Mouse (Mus musculus): ENCODE measurements around the gene Qrich1. TPM values are rescaled to one million over a fixed set of nuclear protein-coding genes. Genes with fewer than 3 reads are reported as not detected.
A peak's percentile ranks its signal among the peaks of the same experiment; 100 is the strongest.

Gene Qrich1
- polyA plus RNA-seq, 1 experiment from 2014 or later = 122 TPM

GRCm38 (mm10) chr9:108540846-108541245 lies 24.2 kb downstream of the Qrich1 start:
- no peak overlapping the region for H3K27ac ChIP-seq (ENCODE audit: low read depth, low read length)
- H3K36me3 ChIP-seq (ENCODE audit: control insufficient read depth, insufficient read depth, low read length) = peaks cover 43% of the 10 kb centered on the region

GRCm38 (mm10) chr9:108545986-108546385 lies 29.4 kb downstream of the Qrich1 start:
- H3K9ac ChIP-seq (replicated peaks; ENCODE audit: low read depth, low read length) = no peak overlapping the region
- H3K4me2 ChIP-seq (ENCODE audit: low read depth, low read length) = no peak overlapping the region
- no peaks in the 10 kb centered on the region for H3K9me3 ChIP-seq (ENCODE audit: control insufficient read depth, low read length)
- H3K27me3 ChIP-seq (ENCODE audit: control insufficient read depth, insufficient read depth, low read length) = no peaks in the 10 kb centered on the region
- ATAC-seq (ENCODE audit: low read depth) = no peak
- no peaks in the 10 kb centered on the region for H3K4me1 ChIP-seq (ENCODE audit: control insufficient read depth, insufficient read depth, low read length)
- peaks cover 35% of the 10 kb centered on the region for H3K36me3 ChIP-seq (ENCODE audit: control insufficient read depth, insufficient read depth, low read length)
- no peak overlapping the region for H3K27ac ChIP-seq (ENCODE audit: low read depth, low read length)
- no peak overlapping the region for H3K4me3 ChIP-seq (ENCODE audit: low read depth, low read length)
- 98% methylated on average over 3 of the region's 3 CpGs for WGBS

More at GRCm38 (mm10) chr9:108540846-108541245, 24.2 kb downstream of the Qrich1 start:
- no peak overlapping the region for H3K9ac ChIP-seq (replicated peaks; ENCODE audit: low read depth, low read length)
- H3K4me2 ChIP-seq (ENCODE audit: low read depth, low read length) = no peak overlapping the region
- no peak for ATAC-seq (ENCODE audit: low read depth)
- H3K4me1 ChIP-seq (ENCODE audit: control insufficient read depth, insufficient read depth, low read length) = no peaks in the 10 kb centered on the region
- H3K4me3 ChIP-seq (ENCODE audit: low read depth, low read length) = no peak overlapping the region
- H3K9me3 ChIP-seq (ENCODE audit: control insufficient read depth, low read length) = no peaks in the 10 kb centered on the region
- no peaks in the 10 kb centered on the region for H3K27me3 ChIP-seq (ENCODE audit: control insufficient read depth, insufficient read depth, low read length)

GRCm38 (mm10) chr9:108546875-108547274 lies 30.3 kb downstream of the Qrich1 start:
- Histone ChIP-seq H3K27ac (ENCODE audit: low read depth, low read length) (no peak overlapping the region), H3K9me3 (ENCODE audit: control insufficient read depth, low read length) (no peaks in the 10 kb centered on the region), H3K4me1 (ENCODE audit: control insufficient read depth, insufficient read depth, low read length) (no peaks in the 10 kb centered on the region), H3K36me3 (ENCODE audit: control insufficient read depth, insufficient read depth, low read length) (peaks cover 33% of the 10 kb centered on the region), H3K4me2 (ENCODE audit: low read depth, low read length) (no peak overlapping the region), H3K9ac (replicated peaks; ENCODE audit: low read depth, low read length) (no peak overlapping the region), H3K27me3 (ENCODE audit: control insufficient read depth, insufficient read depth, low read length) (no peaks in the 10 kb centered on the region), H3K4me3 (ENCODE audit: low read depth, low read length) (no peak overlapping the region)
- 93% methylated on average over 1 of the region's 1 CpGs for WGBS
- no peak for ATAC-seq (ENCODE audit: low read depth)

- Histone ChIP-seq H3K4me2 (ENCODE audit: low read depth, low read length) (no peak overlapping the region), H3K36me3 (ENCODE audit: control insufficient read depth, insufficient read depth, low read length) (peaks cover 46% of the 10 kb centered on the region), H3K9me3 (ENCODE audit: control insufficient read depth, low read length) (no peaks in the 10 kb centered on the region), H3K4me1 (ENCODE audit: control insufficient read depth, insufficient read depth, low read length) (no peaks in the 10 kb centered on the region; the same call in 1 of the 2 replicates), H3K9ac (replicated peaks; ENCODE audit: low read depth, low read length) (no peak overlapping the region), H3K27ac (ENCODE audit: low read depth, low read length) (no peak overlapping the region), H3K27me3 (ENCODE audit: control insufficient read depth, insufficient read depth, low read length) (no peaks in the 10 kb centered on the region), H3K4me3 (ENCODE audit: low read depth, low read length) (no peak overlapping the region)
- ATAC-seq (ENCODE audit: low read depth) = no peak
- 86% methylated on average over 4 of the region's 4 CpGs for WGBS
Observed at GRCm38 (mm10) chr9:108559169-108559568, 42.6 kb downstream of the Qrich1 start.

- Histone ChIP-seq H3K9ac (replicated peaks; ENCODE audit: low read depth, low read length) (peak within 1 kb of the TSS; percentile 72), H3K4me2 (ENCODE audit: low read depth, low read length) (peak within 1 kb of the TSS; percentile 92), H3K4me1 (ENCODE audit: control insufficient read depth, insufficient read depth, low read length) (no peaks in the 10 kb centered on the region; the same call in 1 of the 2 replicates), H3K4me3 (ENCODE audit: low read depth, low read length) (peak within 1 kb of the TSS; percentile 54), H3K36me3 (ENCODE audit: control insufficient read depth, insufficient read depth, low read length) (peaks cover 46% of the 10 kb centered on the region), H3K27me3 (ENCODE audit: control insufficient read depth, insufficient read depth, low read length) (no peaks in the 10 kb centered on the region), H3K9me3 (ENCODE audit: control insufficient read depth, low read length) (no peaks in the 10 kb centered on the region), H3K27ac (ENCODE audit: low read depth, low read length) (peak within 1 kb of the TSS; percentile 74)
- WGBS = under 1% methylated on average over 51 of the region's 53 CpGs
- ATAC-seq (ENCODE audit: low read depth) = peak; percentile 98
Observed at GRCm38 (mm10) chr9:108560227-108560841, 43.7 kb downstream of the Qrich1 start, which contains the start of gene Impdh2. Impdh2 (plus strand) TSS chr9:108560286.

GRCm38 (mm10) chr9:108563671-108564070 lies 47.1 kb downstream of the Qrich1 start:
- Histone ChIP-seq H3K27me3 (ENCODE audit: control insufficient read depth, insufficient read depth, low read length) (no peaks in the 10 kb centered on the region), H3K4me3 (ENCODE audit: low read depth, low read length) (no peak overlapping the region), H3K4me1 (ENCODE audit: control insufficient read depth, insufficient read depth, low read length) (peaks cover 18% of the 10 kb centered on the region), H3K9ac (replicated peaks; ENCODE audit: low read depth, low read length) (no peak overlapping the region), H3K36me3 (ENCODE audit: control insufficient read depth, insufficient read depth, low read length) (peaks cover 29% of the 10 kb centered on the region), H3K9me3 (ENCODE audit: control insufficient read depth, low read length) (no peaks in the 10 kb centered on the region), H3K27ac (ENCODE audit: low read depth, low read length) (no peak overlapping the region), H3K4me2 (ENCODE audit: low read depth, low read length) (no peak overlapping the region)
- no peak for ATAC-seq (ENCODE audit: low read depth)
- WGBS = 95% methylated on average over 8 of the region's 8 CpGs

GRCm38 (mm10) chr9:108564131-108564530 lies 47.5 kb downstream of the Qrich1 start:
- no peaks in the 10 kb centered on the region for H3K9me3 ChIP-seq (ENCODE audit: control insufficient read depth, low read length)
- WGBS = 90% methylated on average over 7 of the region's 7 CpGs
- H3K27me3 ChIP-seq (ENCODE audit: control insufficient read depth, insufficient read depth, low read length) = no peaks in the 10 kb centered on the region
- H3K4me2 ChIP-seq (ENCODE audit: low read depth, low read length) = no peak overlapping the region
- H3K9ac ChIP-seq (replicated peaks; ENCODE audit: low read depth, low read length) = no peak overlapping the region
- H3K27ac ChIP-seq (ENCODE audit: low read depth, low read length) = no peak overlapping the region
- H3K36me3 ChIP-seq (ENCODE audit: control insufficient read depth, insufficient read depth, low read length) = peaks cover 24% of the 10 kb centered on the region
- H3K4me3 ChIP-seq (ENCODE audit: low read depth, low read length) = no peak overlapping the region
- H3K4me1 ChIP-seq (ENCODE audit: control insufficient read depth, insufficient read depth, low read length) = peaks cover 18% of the 10 kb centered on the region
- no peak for ATAC-seq (ENCODE audit: low read depth)

- peak overlapping the region; percentile 65 for H3K9ac ChIP-seq (replicated peaks; ENCODE audit: low read depth, low read length)
- ATAC-seq (ENCODE audit: low read depth) = no peak
- no peaks in the 10 kb centered on the region for H3K27me3 ChIP-seq (ENCODE audit: control insufficient read depth, insufficient read depth, low read length)
- H3K9me3 ChIP-seq (ENCODE audit: control insufficient read depth, low read length) = no peaks in the 10 kb centered on the region
- H3K4me1 ChIP-seq (ENCODE audit: control insufficient read depth, insufficient read depth, low read length) = peaks cover 26% of the 10 kb centered on the region
- peaks cover 24% of the 10 kb centered on the region for H3K36me3 ChIP-seq (ENCODE audit: control insufficient read depth, insufficient read depth, low read length)
- H3K4me3 ChIP-seq (ENCODE audit: low read depth, low read length) = peak overlapping the region; percentile 73
- peak overlapping the region; percentile 93 for H3K27ac ChIP-seq (ENCODE audit: low read depth, low read length)
- 10% methylated on average over 35 of the region's 35 CpGs for WGBS
- peak overlapping the region; percentile 80 for H3K4me2 ChIP-seq (ENCODE audit: low read depth, low read length)
Observed at GRCm38 (mm10) chr9:108565881-108566814, 49.5 kb downstream of the Qrich1 start.

Measured in neural tube, embryonic 14.5 days (tissue).